Mouse (Mus musculus): Measurements from ENCODE around the gene Dzank1.

Gene Dzank1

DNA sequence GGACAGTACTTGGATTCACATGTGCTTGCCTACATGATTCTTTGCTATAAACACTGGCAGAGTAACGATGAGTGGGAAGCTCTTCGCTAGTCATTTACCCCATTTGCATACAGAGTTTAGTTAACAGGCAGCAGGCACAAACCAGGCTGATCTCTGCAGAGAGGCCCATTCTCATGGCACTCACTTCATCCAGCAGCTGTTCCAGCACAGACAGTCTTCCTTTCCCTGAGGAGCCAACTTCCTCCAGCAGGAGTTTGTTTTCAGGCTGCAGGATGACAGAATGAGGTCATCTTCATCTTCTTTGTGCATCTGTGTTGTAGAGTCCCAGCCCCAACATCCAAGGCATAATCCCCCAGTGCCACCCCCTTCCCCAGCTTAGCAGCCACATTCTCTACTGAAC, 47.8 kb downstream of the Dzank1 start:
- in situ Hi-C loops (cut with MboI, MseI) = loop anchor here (5.0 kb wide), 1 partner anchor 47 kb away; no protein-coding TSS in a partner anchor

GRCm38 (mm10) chr2:144467203-144467602, 60.0 kb downstream of the Dzank1 start:
- in situ Hi-C loops (cut with MboI, MseI) = loop anchor here (25.0 kb wide), 1 partner anchor 1880 kb away; no protein-coding TSS in a partner anchor

GRCm38 (mm10) chr2:144465876-144466575, 61.2 kb downstream of the Dzank1 start:
- in situ Hi-C loops (cut with MboI, MseI) = loop anchor here (25.0 kb wide), 1 partner anchor 1879 kb away; no protein-coding TSS in a partner anchor

DNA sequence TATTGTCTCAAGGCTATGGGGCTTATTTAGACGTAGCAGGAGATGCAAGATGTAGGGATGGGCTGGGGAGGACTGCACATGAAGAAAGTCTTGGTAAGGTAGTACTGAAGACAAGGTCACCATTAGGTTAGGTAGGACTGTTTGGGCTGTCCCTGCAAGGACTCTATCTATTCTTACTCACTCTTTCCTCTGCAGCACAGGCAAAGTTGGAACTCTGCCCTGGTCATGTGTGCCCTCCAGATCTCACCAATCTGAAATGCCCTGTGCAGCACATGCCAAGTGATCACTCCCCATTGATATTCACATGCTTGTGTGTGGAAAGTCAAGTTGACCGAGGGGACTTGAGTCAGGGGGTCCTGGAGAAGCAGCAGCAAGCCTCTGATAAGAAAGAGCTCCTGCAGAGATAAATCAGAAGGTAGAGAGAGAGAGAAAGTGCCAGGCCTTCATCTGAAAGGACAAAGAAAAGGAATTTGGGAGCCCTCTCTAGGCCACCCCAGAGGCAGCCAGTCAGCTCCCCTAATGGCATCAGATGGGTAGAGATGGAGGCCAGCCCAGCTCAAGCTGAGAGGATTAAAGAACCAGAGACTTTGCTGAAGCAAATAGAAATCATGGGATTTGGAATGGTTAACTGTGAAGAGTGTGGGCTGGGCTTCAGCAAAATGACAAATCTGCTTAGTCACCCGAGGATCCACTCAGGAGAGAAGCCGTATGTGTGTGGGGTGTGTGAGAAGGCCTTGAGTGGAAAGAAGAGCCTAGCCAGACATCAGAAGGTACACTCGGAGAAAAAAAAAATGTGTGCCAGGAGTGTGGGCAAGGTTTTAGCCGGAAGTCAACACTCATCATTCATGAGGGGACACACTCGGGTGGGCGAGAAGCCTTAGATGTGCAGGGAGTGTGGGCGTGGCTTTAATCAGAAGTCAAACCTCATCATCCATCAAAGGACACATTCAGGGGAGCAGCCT, 62.1 kb downstream of the Dzank1 start:
- in situ Hi-C loops (cut with MboI, MseI) = loop anchor here (25.0 kb wide), 1 partner anchor 1878 kb away; no protein-coding TSS in a partner anchor

- in situ Hi-C loops (cut with MboI, MseI) = loop anchor here (25.0 kb wide), 1 partner anchor 1877 kb away; no protein-coding TSS in a partner anchor
These were observed 63.0 kb downstream of the Dzank1 start for GRCm38 (mm10) chr2:144464182-144464581.

DNA sequence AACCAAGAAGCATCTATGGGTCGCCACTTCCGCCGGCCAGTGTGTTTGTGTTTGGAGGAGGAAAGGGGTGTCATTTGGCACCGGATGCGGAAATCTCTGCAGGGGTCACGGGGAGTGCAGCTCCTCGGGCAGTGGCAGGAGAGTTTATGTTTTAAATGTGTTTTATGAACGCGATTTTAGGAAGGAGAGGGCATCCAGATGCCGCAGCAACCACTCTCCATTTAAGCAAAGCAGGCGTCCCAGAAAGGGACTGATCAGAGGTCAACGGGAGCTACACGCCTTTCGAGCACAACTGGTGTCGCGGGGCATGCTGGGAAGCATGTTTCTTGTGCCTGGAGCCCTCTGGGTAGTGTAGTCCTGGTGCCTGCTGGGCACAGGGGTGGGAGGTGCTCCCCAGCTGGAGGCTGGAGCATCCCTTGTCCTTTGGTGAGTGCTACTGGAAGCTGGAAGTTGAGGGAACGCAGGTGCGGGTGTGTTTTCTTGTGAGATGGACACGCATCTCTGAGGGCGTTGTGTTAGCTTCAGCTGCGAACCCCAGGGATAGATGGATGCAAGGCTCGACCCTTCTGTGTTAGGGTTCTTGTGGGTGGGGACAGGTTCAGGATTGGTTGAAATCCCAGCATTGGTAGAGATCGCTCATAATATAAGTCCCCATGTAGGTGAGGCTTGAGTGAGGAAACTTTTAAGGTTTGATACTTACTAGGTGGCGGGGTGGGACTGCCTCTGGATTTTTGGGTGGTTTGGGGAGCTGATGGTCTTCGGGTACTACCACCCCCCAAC, 68.0 kb downstream of the Dzank1 start:
- in situ Hi-C loops (cut with MboI, MseI) = loop anchor here (25.0 kb wide), 1 partner anchor 1872 kb away; no protein-coding TSS in a partner anchor

DNA sequence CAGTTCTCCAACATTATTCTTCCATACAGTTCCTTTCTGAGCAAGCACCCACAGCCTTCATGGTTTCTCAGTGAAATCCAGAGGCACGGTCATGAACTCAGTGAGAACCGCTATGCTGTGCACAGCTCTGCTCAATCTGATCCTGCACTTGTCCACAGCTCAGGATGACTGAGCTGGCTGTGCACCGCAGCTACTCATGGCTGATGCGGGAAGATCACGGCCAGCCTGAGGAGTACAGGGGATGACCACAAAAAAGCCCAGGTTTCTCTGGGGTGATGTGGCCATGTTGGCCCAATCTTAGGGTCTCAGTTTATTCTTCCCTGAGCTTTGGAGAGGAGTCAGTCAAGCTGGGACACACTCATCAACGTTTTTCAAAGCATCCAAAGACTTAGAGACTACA, 68.9 kb downstream of the Dzank1 start:
- in situ Hi-C loops (cut with MboI, MseI) = loop anchor here (25.0 kb wide), 1 partner anchor 1871 kb away; no protein-coding TSS in a partner anchor

GRCm38 (mm10) chr2:144452364-144453008, 74.7 kb downstream of the Dzank1 start:
- in situ Hi-C loops (cut with MboI, MseI) = loop anchor here (5.0 to 25.0 kb wide), 2 partner anchors 105 to 1865 kb away; no protein-coding TSS in a partner anchor

- in situ Hi-C loops (cut with MboI, MseI) = loop anchor here (5.0 to 25.0 kb wide), 2 partner anchors 103 to 1863 kb away; no protein-coding TSS in a partner anchor
These were observed 76.8 kb downstream of the Dzank1 start for GRCm38 (mm10) chr2:144450378-144450777.

GRCm38 (mm10) chr2:144446360-144446999, 80.7 kb downstream of the Dzank1 start:
- in situ Hi-C loops (cut with MboI, MseI) = no loop called here

GRCm38 (mm10) chr2:144441386-144441915, 85.8 kb downstream of the Dzank1 start:
- in situ Hi-C loops (cut with MboI, MseI) = no loop called here

GRCm38 (mm10) chr2:144439191-144439700, 88.0 kb downstream of the Dzank1 start:
- in situ Hi-C loops (cut with MboI, MseI) = no loop called here

DNA sequence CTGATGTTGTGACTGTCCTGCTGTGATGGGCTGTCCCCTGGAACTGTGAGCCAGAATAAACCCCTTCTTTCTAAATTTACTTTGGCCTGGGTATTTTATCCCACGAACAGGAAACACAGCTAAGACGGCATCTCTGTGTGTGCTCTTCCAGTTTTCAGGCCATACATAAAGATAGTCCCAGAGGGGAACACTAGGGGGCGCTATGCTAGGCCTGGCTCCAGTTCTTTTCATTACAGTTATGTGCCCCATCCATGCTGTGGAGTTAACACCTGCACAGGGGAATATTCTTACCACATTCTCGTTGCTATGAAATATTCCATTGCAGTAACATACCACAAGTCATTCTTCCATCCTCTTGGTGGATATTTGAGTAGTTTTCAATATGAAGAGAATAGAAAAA, 88.8 kb downstream of the Dzank1 start:
- in situ Hi-C loops (cut with MboI, MseI) = no loop called here

- in situ Hi-C loops (cut with MboI, MseI) = no loop called here
These were observed 91.5 kb downstream of the Dzank1 start for GRCm38 (mm10) chr2:144435679-144436078.

- in situ Hi-C loops (cut with MboI, MseI) = loop anchor here (5.0 kb wide), 1 partner anchor 46 kb away; no protein-coding TSS in a partner anchor
These were observed 95.9 kb downstream of the Dzank1 start for GRCm38 (mm10) chr2:144431286-144431825.

DNA sequence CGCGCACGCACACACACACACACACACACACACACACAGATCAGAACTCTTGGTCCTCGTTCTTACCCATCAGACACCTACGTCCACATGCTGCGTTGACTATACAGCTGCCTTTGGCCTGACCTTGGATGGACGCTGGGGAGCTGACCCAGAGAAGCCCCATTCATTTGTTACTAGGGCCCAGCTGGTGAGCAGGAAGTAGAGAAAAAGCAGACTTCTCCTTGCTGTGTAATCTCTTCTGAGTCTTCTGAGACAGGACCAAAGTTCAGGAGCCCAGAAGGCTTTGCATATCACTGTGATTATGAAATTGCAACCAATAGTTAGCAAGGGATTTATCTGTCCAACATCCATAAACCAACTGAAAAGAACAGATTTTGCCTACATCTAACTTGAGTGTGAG, 98.0 kb downstream of the Dzank1 start:
- in situ Hi-C loops (cut with MboI, MseI) = no loop called here

DNA sequence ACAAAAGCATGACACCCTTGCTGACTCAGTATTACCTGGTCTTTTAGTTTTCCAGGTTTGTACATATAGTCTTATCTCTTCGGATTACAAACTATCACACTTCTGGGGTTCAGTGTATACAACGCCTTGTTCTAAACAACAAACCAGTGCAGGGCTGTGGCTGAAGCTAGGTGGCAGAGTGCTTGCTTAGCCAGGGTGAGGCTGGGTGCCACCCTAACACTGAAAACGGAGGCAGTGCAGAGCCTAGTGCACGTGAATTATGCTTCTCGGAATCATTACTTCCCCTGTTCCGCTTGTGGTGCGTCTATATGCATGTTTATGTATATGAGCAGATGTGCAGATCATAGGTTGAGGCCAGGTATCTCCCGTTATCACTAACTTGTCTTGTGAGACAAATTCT, 98.6 kb downstream of the Dzank1 start:
- in situ Hi-C loops (cut with MboI, MseI) = no loop called here

DNA sequence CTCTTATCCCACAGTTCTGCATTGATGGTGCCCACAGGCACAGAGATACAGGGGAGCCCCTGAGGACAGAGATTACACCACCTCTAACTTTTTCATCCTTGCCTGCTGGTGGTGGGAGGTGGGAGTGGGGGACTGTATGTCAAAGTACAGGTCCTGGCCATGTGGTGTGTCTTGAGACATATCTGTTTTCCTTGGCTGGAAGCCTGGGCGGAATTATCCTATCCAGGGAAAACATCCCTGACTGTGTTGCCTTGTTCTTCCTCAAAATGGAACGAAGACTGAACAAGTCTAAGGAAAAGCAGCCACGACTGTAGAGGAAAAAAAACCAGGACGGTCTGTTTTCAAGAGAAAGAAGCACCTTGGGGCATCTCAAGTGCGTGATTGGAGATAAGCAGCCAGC, 99.4 kb downstream of the Dzank1 start:
- in situ Hi-C loops (cut with MboI, MseI) = no loop called here

DNA sequence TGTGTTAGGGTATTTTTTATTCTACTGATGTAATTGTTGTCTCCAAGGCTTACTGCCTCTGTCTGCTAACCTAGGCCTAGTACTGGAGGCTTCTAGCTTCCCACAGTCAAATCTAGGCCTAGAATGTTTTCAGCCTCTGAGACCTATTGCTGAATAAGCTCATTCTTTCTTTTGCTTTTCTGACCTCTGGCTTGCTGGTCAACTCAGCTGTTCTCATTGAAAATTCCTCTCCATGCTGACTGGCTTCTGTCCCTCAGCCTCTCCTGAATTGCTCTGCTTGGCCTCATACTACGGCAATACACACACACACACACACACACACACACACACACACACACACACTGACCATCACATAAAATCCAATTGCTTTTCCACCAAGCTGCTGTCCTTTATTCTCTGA, 101.5 kb downstream of the Dzank1 start:
- in situ Hi-C loops (cut with MboI, MseI) = no loop called here
